ENCODE assay signal across 8 mouse cellular contexts in the genomic region with DNA sequence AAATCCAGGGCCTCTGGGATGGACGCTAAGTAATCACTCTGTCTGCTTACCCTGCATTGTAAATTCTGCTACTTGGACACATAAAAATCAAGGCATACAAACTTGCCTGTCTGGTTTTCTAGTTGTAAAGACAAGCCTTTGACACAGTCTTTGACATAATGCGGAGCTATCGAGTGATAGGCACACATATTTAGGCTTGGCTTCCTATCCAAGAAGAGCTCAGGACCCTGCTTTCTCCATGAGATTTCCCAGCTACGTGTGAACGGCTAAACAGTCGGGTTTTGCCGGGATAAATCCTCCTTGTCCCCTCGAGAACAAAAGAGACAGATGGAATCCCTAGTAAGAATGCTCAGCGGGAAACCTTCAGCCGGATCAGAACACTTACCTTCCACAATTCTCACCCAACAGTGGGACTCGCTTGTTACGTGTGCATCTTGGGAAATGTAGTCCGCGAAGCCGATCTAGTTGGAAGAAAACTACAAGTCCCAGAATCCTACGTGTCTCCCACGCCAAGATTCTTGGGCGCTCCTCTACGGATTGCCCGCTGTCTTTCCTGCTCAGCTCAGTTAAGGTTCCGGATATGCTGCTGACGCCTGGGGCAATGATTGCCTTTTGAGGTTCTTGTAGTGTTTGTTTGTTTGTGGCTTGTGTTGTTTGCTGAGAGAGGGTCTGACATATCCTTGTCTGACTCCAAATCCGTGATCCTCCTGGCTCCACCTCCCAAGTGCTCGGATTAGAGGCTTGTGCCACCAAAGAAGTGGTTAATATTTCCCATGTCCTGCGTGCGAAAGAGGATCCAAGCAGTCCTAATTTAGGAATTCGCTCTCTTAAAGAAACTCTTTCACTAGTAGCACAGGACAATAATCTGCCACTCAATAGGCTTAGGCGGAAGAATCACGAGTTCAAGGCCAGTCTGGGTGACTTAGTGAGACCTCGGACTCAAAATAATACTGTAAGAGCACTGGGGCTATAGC. TPM values are rescaled to one million over a fixed set of nuclear protein-coding genes. Genes with fewer than 3 reads are reported as not detected.
DNase-seq lines count a peak whose midpoint lies in the region; ATAC-seq and TF ChIP-seq lines count a peak whose summit lies in the region.

A gene (minus strand): TSS at position 779 of the 974 bp plus-strand sequence.

- DNase-seq in G1E (ENCODE audit: low spot score), result peak; percentile 77
- peak; percentile 99 for DNase-seq in forebrain, embryonic 14.5 days (ENCODE audit: low spot score)
- peak; percentile 76 to 83 for DNase-seq in heart, postnatal 14 days
- peak; percentile 91 for DNase-seq in layer of hippocampus, adult 11-12 months (ENCODE audit: low spot score)
- DNase-seq in lung, adult 18-20 months, result peak; percentile 90 to 93
- DNase-seq in thymus, postnatal 10 days (ENCODE audit: low spot score in 2 of 2), result peak; percentile 74 to 83

- peaks cover 35% of the 10 kb centered on the region for H3K36me3 ChIP-seq in G1E (replicated peaks)
- peaks cover 3% of the 10 kb centered on the region; the same call in 1 of the 2 replicates for H3K36me3 ChIP-seq in forebrain, embryonic 14.5 days (ENCODE audit: control insufficient read depth, insufficient read depth, low read length)
- H3K36me3 ChIP-seq in neural tube, embryonic 15.5 days, result peaks cover 9% of the 10 kb centered on the region; the same call in 1 of the 2 replicates

- 7% methylated on average over 30 of the region's 30 CpGs for WGBS in forebrain, embryonic 14.5 days
- 7% methylated on average over 30 of the region's 30 CpGs for WGBS in neural tube, embryonic 15.5 days

- H3K4me1 ChIP-seq in G1E (ENCODE audit: insufficient read depth, low read depth, low read length), result peaks cover 35% of the 10 kb centered on the region
- peaks cover 16% of the 10 kb centered on the region for H3K4me1 ChIP-seq in forebrain, embryonic 14.5 days (ENCODE audit: control insufficient read depth, insufficient read depth, low read length)
- peaks cover 47% of the 10 kb centered on the region for H3K4me1 ChIP-seq in neural tube, embryonic 15.5 days

- intact Hi-C loops in heart, postnatal 14 days (cut with DNase I), result no loop called here

- H3K27me3 ChIP-seq in G1E (ENCODE audit: insufficient read depth, low read length), result no peaks in the 10 kb centered on the region
- H3K27me3 ChIP-seq in forebrain, embryonic 14.5 days (replicated peaks; ENCODE audit: control insufficient read depth, insufficient read depth, low read length), result 0 out of 2 replicates have a peak, but pooled peaks cover 6% of the 10 kb centered on the region
- H3K27me3 ChIP-seq in neural tube, embryonic 15.5 days (replicated peaks), result no peaks in the 10 kb centered on the region

- no peaks in the 10 kb centered on the region for H3K9me3 ChIP-seq in G1E (replicated peaks)
- no peaks in the 10 kb centered on the region for H3K9me3 ChIP-seq in forebrain, embryonic 14.5 days (replicated peaks; ENCODE audit: control insufficient read depth, low read length)
- no peaks in the 10 kb centered on the region for H3K9me3 ChIP-seq in neural tube, embryonic 15.5 days (replicated peaks)

- peak within 1 kb of the TSS; percentile 72 for H3K4me2 ChIP-seq in forebrain, embryonic 14.5 days (ENCODE audit: low read length)
- H3K4me2 ChIP-seq in neural tube, embryonic 15.5 days, result peak within 1 kb of the TSS; percentile 70

- peak within 1 kb of the TSS; percentile 67 for H3K9ac ChIP-seq in forebrain, embryonic 14.5 days (ENCODE audit: low read length)
- peak within 1 kb of the TSS; percentile 55 for H3K9ac ChIP-seq in neural tube, embryonic 15.5 days (replicated peaks)

- peak; percentile 89 for ATAC-seq in G1E (ENCODE audit: extremely low read depth, insufficient number of reproducible peaks, low FRiP score, poor library complexity, severe bottlenecking)
- ATAC-seq in cerebellum, adult (ENCODE audit: insufficient number of reproducible peaks, low FRiP score, low TSS enrichment), result peak; percentile 84
- peak; percentile 92 for ATAC-seq in forebrain, embryonic 14.5 days
- ATAC-seq in neural tube, embryonic 15.5 days (ENCODE audit: low FRiP score), result peak; percentile 87

- H3K4me3 ChIP-seq in G1E (ENCODE audit: low read depth, low read length), result peak within 1 kb of the TSS; percentile 69
- peak within 1 kb of the TSS; percentile 41 for H3K4me3 ChIP-seq in forebrain, embryonic 14.5 days (ENCODE audit: low read depth, low read length)
- H3K4me3 ChIP-seq in neural tube, embryonic 15.5 days (replicated peaks), result peak within 1 kb of the TSS; percentile 48

- peak within 1 kb of the TSS; percentile 63 for H3K27ac ChIP-seq in forebrain, embryonic 14.5 days (ENCODE audit: low read depth, low read length)
- peak within 1 kb of the TSS; percentile 84 for H3K27ac ChIP-seq in neural tube, embryonic 15.5 days (replicated peaks)

- no peak for TF ChIP-seq CTCF in G1E (IDR thresholded peaks at IDR 0.05; ENCODE audit: low read depth, low read length)

RNA-seq across cellular contexts. Expression of the gene that starts here (rescaled TPM):
- 27.5 and 29.7 TPM in 2 replicates for total RNA-seq in G1E (2014; fragmentation: Nextera tagmentation)
- total RNA-seq in G1E (2017), result 9.3 and 14.8 TPM in 2 replicates
- 8.0 and 13.3 TPM in 2 replicates for polyA plus RNA-seq in G1E (2012)
- polyA plus RNA-seq in forebrain, embryonic 14.5 days (2014; fragmentation: Nextera tagmentation; extraction: Ambion mirVana), result 19.5 and 24.3 TPM in 2 replicates
- 10 to 100 TPM; 17.9 to 18.7 TPM for total RNA-seq in heart, postnatal 14 days (2021)
- polyA plus RNA-seq in neural tube, embryonic 15.5 days (2015; fragmentation: Nextera tagmentation; extraction: Ambion mirVana), result 31.0 and 37.1 TPM in 2 replicates

Comparison
In these comparisons a context has a peak if more than half of its experiments do, and no peak if none do; other contexts are left out.
1. Peak in every context shown above with its lines: DNase-seq, ATAC-seq, H3K4me3 ChIP-seq and H3K27ac ChIP-seq.